ENCODE assay signal across 22 mouse cellular contexts in the genomic region with DNA sequence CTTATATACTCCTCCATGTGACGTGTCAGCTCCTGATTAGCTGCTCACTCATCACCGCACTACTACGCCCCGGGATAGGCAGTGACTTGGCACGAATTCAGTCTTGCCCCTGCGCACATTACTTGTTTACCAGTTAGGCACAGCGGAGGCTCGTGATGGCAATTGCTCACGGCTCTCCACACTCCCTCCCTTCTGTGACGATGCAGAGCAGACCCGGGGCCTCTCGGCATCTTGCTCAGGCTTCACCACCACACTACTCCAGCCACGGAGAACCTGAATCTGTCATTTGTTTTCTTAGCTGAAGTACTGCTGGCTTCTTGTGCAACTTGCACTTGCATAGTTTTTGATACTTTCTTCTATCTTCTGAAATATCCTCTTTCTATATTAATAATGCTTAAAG. TPM values are rescaled to one million over a fixed set of nuclear protein-coding genes. Genes with fewer than 3 reads are reported as not detected.
DNase-seq lines count a peak whose midpoint lies in the region; ATAC-seq lines count a peak whose summit lies in the region.
"Had no signal": no experiment of that assay in that cellular context is flagged by ENCODE, and none has a peak within 500 bp of the region (broad histone marks: within the 10 kb centered on the region; RNA-seq: fewer than 3 reads in every experiment).

No protein-coding gene starts in this region.

- intact Hi-C loops in heart, postnatal 25 days (cut with DNase I) = no loop called here

- no peak overlapping the region for H3K9ac ChIP-seq in intestine, embryonic 14.5 days (ENCODE audit: low read length)
- H3K9ac ChIP-seq in intestine, embryonic 16.5 days (ENCODE audit: low read depth, low read length) = no peak overlapping the region

- H3K4me3 ChIP-seq in heart, embryonic 10.5 days = no peak overlapping the region
- no peak overlapping the region for H3K4me3 ChIP-seq in intestine, embryonic 14.5 days (ENCODE audit: low read depth, low read length)
- H3K4me3 ChIP-seq in intestine, embryonic 16.5 days (ENCODE audit: low read length) = no peak overlapping the region

- H3K27me3 ChIP-seq in heart, embryonic 10.5 days (ENCODE audit: insufficient read depth, poor library complexity, severe bottlenecking) = no peaks in the 10 kb centered on the region
- no peaks in the 10 kb centered on the region for H3K27me3 ChIP-seq in intestine, embryonic 14.5 days (replicated peaks; ENCODE audit: control insufficient read depth, insufficient read depth, low read length)
- H3K27me3 ChIP-seq in intestine, embryonic 16.5 days (replicated peaks; ENCODE audit: control insufficient read depth, insufficient read depth, low read length) = no peaks in the 10 kb centered on the region
- H3K27me3 ChIP-seq: CH12.LX, Patski had no signal

- no peaks in the 10 kb centered on the region for H3K9me3 ChIP-seq in heart, embryonic 10.5 days
- no peaks in the 10 kb centered on the region for H3K9me3 ChIP-seq in intestine, embryonic 14.5 days (ENCODE audit: control insufficient read depth, low read length)
- no peaks in the 10 kb centered on the region for H3K9me3 ChIP-seq in intestine, embryonic 16.5 days (ENCODE audit: control insufficient read depth, low read length)
- H3K9me3 ChIP-seq: G1E had no signal

- H3K4me1 ChIP-seq in heart, embryonic 10.5 days = no peaks in the 10 kb centered on the region
- H3K4me1 ChIP-seq in intestine, embryonic 14.5 days (replicated peaks; ENCODE audit: control insufficient read depth, insufficient read depth, low read length) = no peaks in the 10 kb centered on the region
- H3K4me1 ChIP-seq in intestine, embryonic 16.5 days (ENCODE audit: control insufficient read depth, insufficient read depth, low read length) = no peaks in the 10 kb centered on the region

- ATAC-seq in intestine, embryonic 14.5 days (replicated peaks; ENCODE audit: low FRiP score, low TSS enrichment, low read depth) = no peak
- ATAC-seq in intestine, embryonic 16.5 days = no peak
- ATAC-seq: activated CD4-positive, CD25-positive, alpha-beta regulatory T cell, adult 4 months; CD4-positive, CD25-positive, alpha-beta regulatory T cell, adult 4 months; Patski had no signal

- H3K4me2 ChIP-seq in intestine, embryonic 14.5 days (ENCODE audit: low read length) = no peak overlapping the region
- H3K4me2 ChIP-seq in intestine, embryonic 16.5 days (ENCODE audit: low read depth, low read length) = no peak overlapping the region

- DNase-seq in heart, adult 11 months = peak; percentile 76
- no peak for DNase-seq in heart, adult 18-20 months
- DNase-seq in heart, embryonic 10.5 days (ENCODE audit: low spot score) = peak; percentile 73
- no peak for DNase-seq in heart, postnatal 25 days (ENCODE audit: low spot score)
- DNase-seq in intestine, embryonic 14.5 days (ENCODE audit: low spot score) = peak; percentile 24
- DNase-seq in testis, postnatal 10 days (ENCODE audit: low spot score) = peak; percentile 24
- no peak for DNase-seq in testis, postnatal 14 days (ENCODE audit: low spot score)
- DNase-seq: adrenal gland, adult 2 months; adrenal gland, adult 8-10 months; adrenal gland, postnatal 10 days; adrenal gland, postnatal 14 days; adrenal gland, postnatal 25 days; adrenal gland, postnatal 36 days; B cell, adult 2 months; cerebellum, adult 11 months; cerebellum, adult 11-12 months had no signal

- 91% methylated on average over 13 of the region's 13 CpGs for WGBS in heart, embryonic 10.5 days
- 95% methylated on average over 13 of the region's 13 CpGs for WGBS in intestine, embryonic 14.5 days
- 90% methylated on average over 13 of the region's 13 CpGs for WGBS in intestine, embryonic 16.5 days

- H3K36me3 ChIP-seq in heart, embryonic 10.5 days = peaks cover 45% of the 10 kb centered on the region
- peaks cover 68% of the 10 kb centered on the region for H3K36me3 ChIP-seq in intestine, embryonic 14.5 days (ENCODE audit: control insufficient read depth, insufficient read depth, low read length)
- H3K36me3 ChIP-seq in intestine, embryonic 16.5 days (ENCODE audit: control insufficient read depth, insufficient read depth, low read length) = peaks cover 3% of the 10 kb centered on the region; the same call in 1 of the 2 replicates

- no peak overlapping the region for H3K27ac ChIP-seq in heart, embryonic 10.5 days
- H3K27ac ChIP-seq in intestine, embryonic 14.5 days (ENCODE audit: low read depth) = no peak overlapping the region
- H3K27ac ChIP-seq in intestine, embryonic 16.5 days (ENCODE audit: low read length) = no peak overlapping the region

RNA-seq across cellular contexts. Expression of a gene that starts 45.9 kb away (rescaled TPM):
- 1 to 10 TPM; 3.5 to 4.7 TPM for total RNA-seq in heart, adult 18-20 months (2021)
- 6.0 and 6.9 TPM in 2 replicates for polyA plus RNA-seq in heart, embryonic 10.5 days (2016; fragmentation: Nextera tagmentation; extraction: Ambion mirVana)
- 1 to 10 TPM; 4.7 to 4.9 TPM for total RNA-seq in heart, postnatal 25 days (2021)
- polyA plus RNA-seq in intestine, embryonic 14.5 days (2014; fragmentation: Nextera tagmentation; extraction: Ambion mirVana) = 10.0 and 12.3 TPM in 2 replicates
- polyA plus RNA-seq in intestine, embryonic 16.5 days (2015; fragmentation: Nextera tagmentation; extraction: Ambion mirVana) = 3.1 and 3.5 TPM in 2 replicates

Comparison
In these comparisons a context has a peak if more than half of its experiments do, and no peak if none do; other contexts are left out.
1. DNase-seq: peak in heart, adult 11 months (single experiment), heart, embryonic 10.5 days (single experiment), intestine, embryonic 14.5 days (single experiment) and testis, postnatal 10 days (single experiment); none in heart, adult 18-20 months (0 of 2), heart, postnatal 25 days (single experiment) and testis, postnatal 14 days (single experiment).